Mouse (Mus musculus) kidney, postnatal 36 days (tissue): ENCODE measurements at regions not wholly inside any gene's neighbourhood (a gene's known extent, or its start where the extent isn't known, plus 50 kb on each side); places are given as distances from the start of the nearest gene placed in this dataset.
"Not testable (repeated sequence)": the region's sequence is repeated elsewhere in the genome, so short reads cannot be mapped to it uniquely, and the experiment has no call there.

Experiments
- DNase-seq, 2 experiments: peaks; one replicate each; pipeline ENCODE4 v3.0.0; 2021 to 2022; ENCODE audit warnings: mixed read lengths in 2 of 2

DNA sequence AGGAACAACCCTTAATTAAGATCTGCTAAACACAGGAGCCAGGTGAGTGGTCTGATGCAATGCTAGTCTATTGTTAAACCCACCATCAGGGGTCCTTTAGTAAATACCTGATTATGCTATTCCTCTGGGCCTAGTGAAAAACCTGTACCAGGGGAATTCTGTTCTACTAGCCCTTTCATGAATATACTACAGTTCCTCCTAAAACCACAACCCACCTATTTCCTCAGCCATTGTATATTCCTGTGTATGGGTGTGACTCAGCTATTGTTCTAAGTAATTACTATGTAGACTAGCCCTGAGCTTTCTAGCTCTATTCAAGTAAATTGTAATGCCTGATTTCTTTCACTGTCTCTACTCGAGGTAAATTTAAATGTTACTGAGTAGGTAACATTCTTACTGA lies 57.0 kb upstream of the Egfem1 start:
- not testable (repeated sequence) for DNase-seq

DNA sequence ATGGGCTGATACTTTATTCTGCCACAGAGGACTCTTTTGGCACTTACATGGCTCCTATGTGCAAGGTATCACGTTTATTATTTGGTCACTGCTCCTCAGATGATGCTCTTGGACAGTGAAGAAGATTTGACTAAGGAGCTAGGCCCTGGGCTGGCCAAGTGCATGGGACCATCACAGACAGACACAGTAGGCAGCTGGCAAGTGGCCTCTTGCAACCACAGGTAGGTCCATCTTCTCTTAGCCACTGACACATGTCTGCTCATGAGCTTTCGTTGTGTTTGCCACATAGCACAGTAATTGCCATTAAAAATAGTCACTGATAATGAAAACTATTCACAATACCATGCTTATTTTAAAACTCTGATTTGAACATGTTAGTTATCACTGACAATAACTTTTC lies 54.1 kb upstream of the Egfem1 start:
- DNase-seq, result no peak

GRCm38 (mm10) chr3:29030791-29031190 lies 51.0 kb upstream of the Egfem1 start:
- no peak for DNase-seq

- DNase-seq, result peak; percentile 6 to 70
Observed at GRCm38 (mm10) chr3:29031811-29032210, 50.0 kb upstream of the Egfem1 start.
